Mouse (Mus musculus): ENCODE data around the gene Tbc1d19.
A peak's percentile ranks its signal among the peaks of the same experiment; 100 is the strongest.

Gene Tbc1d19

GRCm38 (mm10) chr5:53809115-53809991, at the start of gene Tbc1d19:
Gene Tbc1d19, plus strand, starts transcription at chr5:53809606.
- peak; percentile 85 for DNase-seq

- no peak for DNase-seq
Measured at GRCm38 (mm10) chr5:53759912-53760311, 49.5 kb upstream of the Tbc1d19 start.

GRCm38 (mm10) chr5:53760914-53761313, 48.5 kb upstream of the Tbc1d19 start:
- no peak for DNase-seq

GRCm38 (mm10) chr5:53761346-53761745, 48.1 kb upstream of the Tbc1d19 start:
- DNase-seq = no peak

GRCm38 (mm10) chr5:53784818-53785520, 24.4 kb upstream of the Tbc1d19 start:
- DNase-seq = no peak

GRCm38 (mm10) chr5:53801379-53801778, 8.0 kb upstream of the Tbc1d19 start:
- DNase-seq = no peak

- no peak for DNase-seq
Measured at GRCm38 (mm10) chr5:53819711-53820110, 10.3 kb downstream of the Tbc1d19 start.

- DNase-seq = no peak
Measured at GRCm38 (mm10) chr5:53825886-53826285, 16.5 kb downstream of the Tbc1d19 start.

- DNase-seq = no peak
Measured at GRCm38 (mm10) chr5:53834489-53834888, 25.1 kb downstream of the Tbc1d19 start.

- DNase-seq = no peak
Measured at GRCm38 (mm10) chr5:53841256-53841655, 31.9 kb downstream of the Tbc1d19 start.

- DNase-seq = no peak
Measured at GRCm38 (mm10) chr5:53848294-53848942, 39.0 kb downstream of the Tbc1d19 start.

GRCm38 (mm10) chr5:53852574-53852973, 43.2 kb downstream of the Tbc1d19 start:
- DNase-seq = no peak

GRCm38 (mm10) chr5:53854561-53854960, 45.2 kb downstream of the Tbc1d19 start:
- no peak for DNase-seq

GRCm38 (mm10) chr5:53856011-53856410, 46.6 kb downstream of the Tbc1d19 start:
- DNase-seq = no peak

GRCm38 (mm10) chr5:53865146-53865545, 55.7 kb downstream of the Tbc1d19 start:
- no peak for DNase-seq

GRCm38 (mm10) chr5:53865991-53866390, 56.6 kb downstream of the Tbc1d19 start:
- DNase-seq = no peak

GRCm38 (mm10) chr5:53871665-53872312, 62.4 kb downstream of the Tbc1d19 start:
- peak; percentile 61 for DNase-seq

GRCm38 (mm10) chr5:53874966-53875365, 65.6 kb downstream of the Tbc1d19 start:
- DNase-seq = no peak

- DNase-seq = no peak
Measured at GRCm38 (mm10) chr5:53880724-53881123, 71.3 kb downstream of the Tbc1d19 start.

GRCm38 (mm10) chr5:53881381-53881990, 72.1 kb downstream of the Tbc1d19 start:
- no peak for DNase-seq

- no peak for DNase-seq
Measured at GRCm38 (mm10) chr5:53901406-53901805, 92.0 kb downstream of the Tbc1d19 start.

- no peak for DNase-seq
Measured at GRCm38 (mm10) chr5:53902757-53903156, 93.4 kb downstream of the Tbc1d19 start.

GRCm38 (mm10) chr5:53909201-53909600, 99.8 kb downstream of the Tbc1d19 start:
- no peak for DNase-seq
